ENCODE assay signal across 14 mouse cellular contexts in the genomic region with DNA sequence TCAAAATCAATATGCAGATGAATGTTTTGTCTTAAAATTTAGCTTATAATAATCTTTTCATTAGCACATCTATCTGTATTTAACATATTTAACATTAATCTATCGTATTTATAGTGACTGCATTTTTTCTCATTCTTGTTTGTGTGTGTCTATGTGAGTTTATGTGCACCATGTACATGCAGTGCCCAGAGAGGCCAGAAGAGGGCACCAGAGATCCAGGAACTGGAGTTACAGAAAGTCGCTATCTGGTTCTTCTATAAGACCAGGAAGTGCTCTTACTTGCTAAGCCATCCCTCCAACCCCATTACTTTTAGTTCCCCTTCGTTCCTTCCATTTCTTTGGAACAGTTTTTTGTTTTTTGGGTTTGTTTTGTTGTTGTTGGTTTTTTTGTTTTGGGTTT.
DNase-seq lines count a peak whose midpoint lies in the region; ATAC-seq and TF ChIP-seq lines count a peak whose summit lies in the region.
"Had no signal": no experiment of that assay in that cellular context is flagged by ENCODE, and none has a peak within 500 bp of the region (broad histone marks: within the 10 kb centered on the region; RNA-seq: fewer than 3 reads in every experiment).

No protein-coding gene starts in this region.

- no peak overlapping the region for H3K27ac ChIP-seq in intestine, postnatal 0 days (ENCODE audit: low read depth, low read length)
- no peak overlapping the region for H3K27ac ChIP-seq in intestine, embryonic 16.5 days (ENCODE audit: low read length)
- no peak overlapping the region for H3K27ac ChIP-seq in midbrain, embryonic 11.5 days (ENCODE audit: low read depth, low read length)
- no peak overlapping the region for H3K27ac ChIP-seq in midbrain, embryonic 16.5 days (ENCODE audit: low read length)
- H3K27ac ChIP-seq in stomach, postnatal 0 days (replicated peaks) = no peak overlapping the region
- H3K27ac ChIP-seq: embryonic facial prominence, embryonic 13.5 days; forebrain, embryonic 15.5 days; liver, embryonic 15.5 days; stomach, embryonic 15.5 days had no signal

- ATAC-seq in intestine, postnatal 0 days = no peak
- ATAC-seq in intestine, embryonic 16.5 days = no peak
- ATAC-seq in midbrain, embryonic 11.5 days (ENCODE audit: low FRiP score) = no peak
- no peak for ATAC-seq in midbrain, embryonic 16.5 days
- ATAC-seq in stomach, postnatal 0 days (ENCODE audit: low FRiP score, low TSS enrichment) = no peak
- ATAC-seq: forebrain, embryonic 15.5 days had no signal

- H3K9me3 ChIP-seq in intestine, postnatal 0 days (ENCODE audit: control insufficient read depth) = no peaks in the 10 kb centered on the region
- no peaks in the 10 kb centered on the region for H3K9me3 ChIP-seq in intestine, embryonic 16.5 days (ENCODE audit: control insufficient read depth, low read length)
- no peaks in the 10 kb centered on the region; the same call in 1 of the 2 replicates for H3K9me3 ChIP-seq in midbrain, embryonic 11.5 days (ENCODE audit: control insufficient read depth, low read length)
- H3K9me3 ChIP-seq in midbrain, embryonic 16.5 days (replicated peaks; ENCODE audit: control insufficient read depth, low read length, poor library complexity, severe bottlenecking) = no peaks in the 10 kb centered on the region
- no peaks in the 10 kb centered on the region for H3K9me3 ChIP-seq in stomach, postnatal 0 days (ENCODE audit: control insufficient read depth, low read length)
- H3K9me3 ChIP-seq: embryonic facial prominence, embryonic 13.5 days; liver, embryonic 15.5 days; stomach, embryonic 15.5 days had no signal

- no peaks in the 10 kb centered on the region for H3K4me1 ChIP-seq in intestine, postnatal 0 days (replicated peaks; ENCODE audit: control insufficient read depth, insufficient read depth, low read length)
- H3K4me1 ChIP-seq in intestine, embryonic 16.5 days (ENCODE audit: control insufficient read depth, insufficient read depth, low read length) = 0 out of 2 replicates have a peak, but pooled peaks cover 4% of the 10 kb centered on the region
- H3K4me1 ChIP-seq in midbrain, embryonic 11.5 days (ENCODE audit: control insufficient read depth, insufficient read depth, low read length) = no peaks in the 10 kb centered on the region
- H3K4me1 ChIP-seq in midbrain, embryonic 16.5 days (ENCODE audit: control insufficient read depth, insufficient read depth, low read length) = no peaks in the 10 kb centered on the region; the same call in 1 of the 2 replicates
- H3K4me1 ChIP-seq in stomach, postnatal 0 days (replicated peaks; ENCODE audit: control insufficient read depth, insufficient read depth) = no peaks in the 10 kb centered on the region
- H3K4me1 ChIP-seq: forebrain, embryonic 15.5 days; liver, embryonic 15.5 days; stomach, embryonic 15.5 days had no signal

- TF ChIP-seq CTCF in intestine, postnatal 0 days (IDR thresholded peaks at IDR 0.05; ENCODE audit: low read depth) = peak; percentile 56
- TF ChIP-seq CTCF in stomach, postnatal 0 days (IDR thresholded peaks at IDR 0.05; ENCODE audit: low read depth) = peak; percentile 59

- WGBS in intestine, postnatal 0 days = 92% methylated on average over 3 of the region's 3 CpGs
- 94% methylated on average over 3 of the region's 3 CpGs for WGBS in intestine, embryonic 16.5 days
- WGBS in midbrain, embryonic 11.5 days = 96% methylated on average over 3 of the region's 3 CpGs
- 89% methylated on average over 3 of the region's 3 CpGs for WGBS in midbrain, embryonic 16.5 days
- 90% methylated on average over 3 of the region's 3 CpGs for WGBS in stomach, postnatal 0 days

- H3K4me2 ChIP-seq in intestine, postnatal 0 days (replicated peaks; ENCODE audit: low read depth) = no peak overlapping the region
- no peak overlapping the region for H3K4me2 ChIP-seq in intestine, embryonic 16.5 days (ENCODE audit: low read depth, low read length)
- H3K4me2 ChIP-seq in midbrain, embryonic 11.5 days = no peak overlapping the region
- no peak overlapping the region for H3K4me2 ChIP-seq in midbrain, embryonic 16.5 days (ENCODE audit: low read length)
- H3K4me2 ChIP-seq in stomach, postnatal 0 days (replicated peaks; ENCODE audit: low read depth) = no peak overlapping the region
- H3K4me2 ChIP-seq: embryonic facial prominence, embryonic 13.5 days; forebrain, embryonic 15.5 days; liver, embryonic 15.5 days; stomach, embryonic 15.5 days had no signal

- H3K27me3 ChIP-seq in intestine, postnatal 0 days (replicated peaks; ENCODE audit: control insufficient read depth, insufficient read depth, low read length) = no peaks in the 10 kb centered on the region
- H3K27me3 ChIP-seq in intestine, embryonic 16.5 days (replicated peaks; ENCODE audit: control insufficient read depth, insufficient read depth, low read length) = no peaks in the 10 kb centered on the region
- no peaks in the 10 kb centered on the region for H3K27me3 ChIP-seq in midbrain, embryonic 11.5 days (ENCODE audit: control insufficient read depth, insufficient read depth, low read length)
- H3K27me3 ChIP-seq in midbrain, embryonic 16.5 days (ENCODE audit: control insufficient read depth, insufficient read depth, low read depth, low read length) = no peaks in the 10 kb centered on the region
- H3K27me3 ChIP-seq in stomach, postnatal 0 days (ENCODE audit: control insufficient read depth, insufficient read depth, low read length) = no peaks in the 10 kb centered on the region
- H3K27me3 ChIP-seq: embryonic facial prominence, embryonic 13.5 days; forebrain, embryonic 15.5 days; liver, embryonic 15.5 days; stomach, embryonic 15.5 days had no signal

- TF ChIP-seq EP300 in stomach, postnatal 0 days (optimal IDR thresholded peaks at IDR 0.05) = no peak

- H3K36me3 ChIP-seq in intestine, postnatal 0 days (ENCODE audit: control insufficient read depth, insufficient read depth) = no peaks in the 10 kb centered on the region
- no peaks in the 10 kb centered on the region for H3K36me3 ChIP-seq in intestine, embryonic 16.5 days (ENCODE audit: control insufficient read depth, insufficient read depth, low read length)
- no peaks in the 10 kb centered on the region for H3K36me3 ChIP-seq in midbrain, embryonic 11.5 days (ENCODE audit: control insufficient read depth, insufficient read depth, low read length)
- no peaks in the 10 kb centered on the region for H3K36me3 ChIP-seq in midbrain, embryonic 16.5 days (ENCODE audit: control insufficient read depth, insufficient read depth, low read length)
- H3K36me3 ChIP-seq in stomach, postnatal 0 days (ENCODE audit: control insufficient read depth, insufficient read depth, low read length) = no peaks in the 10 kb centered on the region
- H3K36me3 ChIP-seq: embryonic facial prominence, embryonic 13.5 days; forebrain, embryonic 15.5 days; liver, embryonic 15.5 days; stomach, embryonic 15.5 days had no signal

- DNase-seq in midbrain, embryonic 11.5 days (ENCODE audit: low spot score, missing footprints) = peak; percentile 86
- peak; percentile 44 for DNase-seq in NIH3T3 (ENCODE audit: low read depth)
- DNase-seq in stomach, postnatal 0 days (ENCODE audit: low spot score) = no peak
- no peak for DNase-seq in kidney, postnatal 14 days
- DNase-seq: cerebellum, postnatal 25 days; heart, postnatal 14 days had no signal

- H3K4me3 ChIP-seq in intestine, postnatal 0 days (ENCODE audit: low read depth, low read length) = no peak overlapping the region
- H3K4me3 ChIP-seq in intestine, embryonic 16.5 days (ENCODE audit: low read length) = no peak overlapping the region
- no peak overlapping the region for H3K4me3 ChIP-seq in midbrain, embryonic 11.5 days (ENCODE audit: low read depth, low read length)
- H3K4me3 ChIP-seq in midbrain, embryonic 16.5 days (ENCODE audit: low read depth, low read length) = no peak overlapping the region
- no peak overlapping the region for H3K4me3 ChIP-seq in stomach, postnatal 0 days (ENCODE audit: low read depth, low read length)
- H3K4me3 ChIP-seq: embryonic facial prominence, embryonic 13.5 days; forebrain, embryonic 15.5 days; liver, embryonic 15.5 days; myocyte; stomach, embryonic 15.5 days had no signal

- no peak overlapping the region for H3K9ac ChIP-seq in intestine, postnatal 0 days (ENCODE audit: low read depth, low read length)
- no peak overlapping the region for H3K9ac ChIP-seq in intestine, embryonic 16.5 days (ENCODE audit: low read depth, low read length)
- no peak overlapping the region for H3K9ac ChIP-seq in midbrain, embryonic 11.5 days (ENCODE audit: low read length)
- no peak overlapping the region for H3K9ac ChIP-seq in midbrain, embryonic 16.5 days (ENCODE audit: low read depth, low read length)
- H3K9ac ChIP-seq in stomach, postnatal 0 days (ENCODE audit: low read length) = no peak overlapping the region
- H3K9ac ChIP-seq: embryonic facial prominence, embryonic 13.5 days; forebrain, embryonic 15.5 days; liver, embryonic 15.5 days; stomach, embryonic 15.5 days had no signal

Comparison
In these comparisons a context has a peak if more than half of its experiments do, and no peak if none do; other contexts are left out.
1. DNase-seq: peak in midbrain, embryonic 11.5 days (single experiment) and NIH3T3 (single experiment); none in stomach, postnatal 0 days (single experiment) and kidney, postnatal 14 days (single experiment).